Mouse (Mus musculus): ENCODE data around the gene Wrap73. TPM values are rescaled to one million over a fixed set of nuclear protein-coding genes. Genes with fewer than 3 reads are reported as not detected.

Wrap73 gene
- total and polyA plus RNA-seq, 2 experiments, result 9.3 to 25.3 TPM

DNA sequence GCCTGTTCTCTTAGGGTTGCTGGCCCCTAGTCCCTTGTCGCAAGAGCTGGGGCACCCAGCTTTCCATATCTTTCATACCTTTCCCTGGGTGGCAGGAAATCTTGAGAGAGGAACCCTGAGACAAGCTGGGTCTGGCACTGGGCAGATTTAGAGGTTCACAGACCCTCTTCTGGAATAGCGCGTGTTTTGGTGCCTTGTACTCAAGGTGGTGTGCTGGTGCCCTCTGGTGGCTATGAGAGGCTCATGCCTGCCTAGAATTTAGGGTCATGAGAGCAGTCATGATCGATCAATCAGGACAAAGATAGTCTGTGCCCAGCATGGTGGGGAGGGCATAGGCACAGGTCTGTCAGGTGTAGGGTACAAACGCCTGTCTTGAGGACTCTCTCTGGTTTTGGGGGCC, 65.1 kb downstream of the Wrap73 start:
- H3K4me3 ChIP-seq (ENCODE audit: insufficient read depth, low read depth, low read length), result no peak overlapping the region
- no peaks in the 10 kb centered on the region for H3K27me3 ChIP-seq (ENCODE audit: control insufficient read depth, insufficient read depth, low read length)
- peak; percentile 58 for DNase-seq (ENCODE audit: extremely low read depth, low read depth, low spot score)
- no peaks in the 10 kb centered on the region for H3K36me3 ChIP-seq (ENCODE audit: control insufficient read depth, insufficient read depth, low read length)
- TF ChIP-seq CTCF (IDR thresholded peaks at IDR 0.05; ENCODE audit: low read depth, low read length) (peak; percentile 95), POLR2A (IDR thresholded peaks at IDR 0.05; ENCODE audit: extremely low read depth, insufficient read depth, low read length) (no peak)
- H3K9ac ChIP-seq (ENCODE audit: low read depth, low read length), result no peak overlapping the region
- no peak overlapping the region for H3K27ac ChIP-seq (replicated peaks; ENCODE audit: insufficient read depth, low read depth, low read length)
- H3K4me1 ChIP-seq (ENCODE audit: control insufficient read depth, insufficient read depth, low read length), result no peaks in the 10 kb centered on the region; the same call in 1 of the 2 replicates
- 13% methylated on average over 5 of the region's 5 CpGs for WGBS
- no peaks in the 10 kb centered on the region for H3K79me2 ChIP-seq (ENCODE audit: control insufficient read depth, insufficient read depth, low read length)

DNA sequence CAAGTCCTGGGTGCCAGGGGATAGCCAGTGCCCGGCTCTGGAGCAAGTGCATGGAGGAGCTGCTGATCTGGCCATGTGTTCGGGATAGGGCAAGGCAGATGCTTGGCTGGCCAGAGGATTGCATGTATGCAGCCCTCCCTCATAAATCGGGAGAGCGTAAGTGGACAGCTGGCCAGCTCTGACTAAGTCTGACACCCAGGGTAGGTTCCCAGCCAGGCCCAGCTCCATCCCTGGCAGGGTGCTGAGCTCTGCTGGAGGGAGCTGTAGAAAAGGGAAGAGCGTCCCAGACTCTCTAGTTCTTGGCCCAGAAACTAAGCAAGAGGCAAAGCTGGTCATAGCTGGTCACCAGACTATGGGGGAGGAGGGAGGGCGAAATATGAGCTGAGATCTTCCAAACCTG, 66.9 kb downstream of the Wrap73 start:
- no peak overlapping the region for H3K27ac ChIP-seq (replicated peaks; ENCODE audit: insufficient read depth, low read depth, low read length)
- TF ChIP-seq POLR2A (IDR thresholded peaks at IDR 0.05; ENCODE audit: extremely low read depth, insufficient read depth, low read length) (no peak), CTCF (IDR thresholded peaks at IDR 0.05; ENCODE audit: low read depth, low read length) (no peak)
- DNase-seq (ENCODE audit: extremely low read depth, low read depth, low spot score), result no peak
- H3K9ac ChIP-seq (ENCODE audit: low read depth, low read length), result no peak overlapping the region
- 71% methylated on average over 6 of the region's 6 CpGs for WGBS
- no peaks in the 10 kb centered on the region; the same call in 1 of the 2 replicates for H3K4me1 ChIP-seq (ENCODE audit: control insufficient read depth, insufficient read depth, low read length)
- no peaks in the 10 kb centered on the region for H3K79me2 ChIP-seq (ENCODE audit: control insufficient read depth, insufficient read depth, low read length)
- no peaks in the 10 kb centered on the region for H3K36me3 ChIP-seq (ENCODE audit: control insufficient read depth, insufficient read depth, low read length)
- no peak overlapping the region for H3K4me3 ChIP-seq (ENCODE audit: insufficient read depth, low read depth, low read length)
- no peaks in the 10 kb centered on the region for H3K27me3 ChIP-seq (ENCODE audit: control insufficient read depth, insufficient read depth, low read length)

- DNase-seq (ENCODE audit: extremely low read depth, low read depth, low spot score), result no peak
- Histone ChIP-seq H3K36me3 (ENCODE audit: control insufficient read depth, insufficient read depth, low read length) (no peaks in the 10 kb centered on the region), H3K4me1 (ENCODE audit: control insufficient read depth, insufficient read depth, low read length) (no peaks in the 10 kb centered on the region; the same call in 1 of the 2 replicates), H3K27ac (replicated peaks; ENCODE audit: insufficient read depth, low read depth, low read length) (no peak overlapping the region), H3K9ac (ENCODE audit: low read depth, low read length) (no peak overlapping the region), H3K79me2 (ENCODE audit: control insufficient read depth, insufficient read depth, low read length) (no peaks in the 10 kb centered on the region), H3K27me3 (ENCODE audit: control insufficient read depth, insufficient read depth, low read length) (no peaks in the 10 kb centered on the region), H3K4me3 (ENCODE audit: insufficient read depth, low read depth, low read length) (no peak overlapping the region)
- 32% methylated on average over 3 of the region's 3 CpGs for WGBS
- no peak for TF ChIP-seq CTCF (IDR thresholded peaks at IDR 0.05; ENCODE audit: low read depth, low read length)
- TF ChIP-seq POLR2A (IDR thresholded peaks at IDR 0.05; ENCODE audit: extremely low read depth, insufficient read depth, low read length), result no peak
Measured at GRCm38 (mm10) chr4:154209825-154210224, 67.7 kb downstream of the Wrap73 start.

DNA sequence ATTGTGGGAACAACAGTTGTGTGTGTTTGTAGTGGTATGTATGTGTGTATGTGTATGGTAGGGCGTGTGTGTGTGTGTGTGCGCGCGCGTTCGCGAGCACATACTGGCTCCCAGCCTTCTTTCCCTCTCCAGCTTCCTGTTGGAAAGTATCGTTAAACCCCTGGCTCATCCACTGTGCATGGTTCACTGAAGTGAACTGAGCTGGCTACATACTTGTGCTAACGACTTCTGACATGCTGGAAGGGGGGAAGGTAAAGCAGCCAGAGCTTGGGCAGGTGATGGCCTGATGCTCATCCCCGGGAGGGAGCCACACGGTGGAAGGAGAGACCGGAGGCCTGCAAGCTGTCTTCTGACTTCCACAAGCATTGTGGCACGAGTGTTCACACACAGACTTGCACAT, 69.3 kb downstream of the Wrap73 start:
- Histone ChIP-seq H3K4me3 (ENCODE audit: insufficient read depth, low read depth, low read length) (no peak overlapping the region), H3K27ac (replicated peaks; ENCODE audit: insufficient read depth, low read depth, low read length) (no peak overlapping the region), H3K79me2 (ENCODE audit: control insufficient read depth, insufficient read depth, low read length) (no peaks in the 10 kb centered on the region), H3K4me1 (ENCODE audit: control insufficient read depth, insufficient read depth, low read length) (no peaks in the 10 kb centered on the region), H3K36me3 (ENCODE audit: control insufficient read depth, insufficient read depth, low read length) (no peaks in the 10 kb centered on the region), H3K9ac (ENCODE audit: low read depth, low read length) (no peak overlapping the region), H3K27me3 (ENCODE audit: control insufficient read depth, insufficient read depth, low read length) (no peaks in the 10 kb centered on the region)
- 78% methylated on average over 13 of the region's 13 CpGs for WGBS
- no peak for DNase-seq (ENCODE audit: extremely low read depth, low read depth, low spot score)
- TF ChIP-seq CTCF (IDR thresholded peaks at IDR 0.05; ENCODE audit: low read depth, low read length), result no peak
- no peak for TF ChIP-seq POLR2A (IDR thresholded peaks at IDR 0.05; ENCODE audit: extremely low read depth, insufficient read depth, low read length)

GRCm38 (mm10) chr4:154213586-154213985, 71.4 kb downstream of the Wrap73 start:
- Histone ChIP-seq H3K27me3 (ENCODE audit: control insufficient read depth, insufficient read depth, low read length) (no peaks in the 10 kb centered on the region), H3K27ac (replicated peaks; ENCODE audit: insufficient read depth, low read depth, low read length) (no peak overlapping the region), H3K4me1 (ENCODE audit: control insufficient read depth, insufficient read depth, low read length) (no peaks in the 10 kb centered on the region), H3K36me3 (ENCODE audit: control insufficient read depth, insufficient read depth, low read length) (no peaks in the 10 kb centered on the region), H3K4me3 (ENCODE audit: insufficient read depth, low read depth, low read length) (no peak overlapping the region), H3K9ac (ENCODE audit: low read depth, low read length) (no peak overlapping the region), H3K79me2 (ENCODE audit: control insufficient read depth, insufficient read depth, low read length) (no peaks in the 10 kb centered on the region)
- DNase-seq (ENCODE audit: extremely low read depth, low read depth, low spot score), result no peak
- WGBS, result 43% methylated on average over 7 of the region's 7 CpGs
- no peak for TF ChIP-seq POLR2A (IDR thresholded peaks at IDR 0.05; ENCODE audit: extremely low read depth, insufficient read depth, low read length)
- TF ChIP-seq CTCF (IDR thresholded peaks at IDR 0.05; ENCODE audit: low read depth, low read length), result no peak

GRCm38 (mm10) chr4:154214075-154214474, 71.9 kb downstream of the Wrap73 start:
- no peak for DNase-seq (ENCODE audit: extremely low read depth, low read depth, low spot score)
- WGBS, result 17% methylated on average over 5 of the region's 5 CpGs
- Histone ChIP-seq H3K4me3 (ENCODE audit: insufficient read depth, low read depth, low read length) (no peak overlapping the region), H3K79me2 (ENCODE audit: control insufficient read depth, insufficient read depth, low read length) (no peaks in the 10 kb centered on the region), H3K27ac (replicated peaks; ENCODE audit: insufficient read depth, low read depth, low read length) (no peak overlapping the region), H3K27me3 (ENCODE audit: control insufficient read depth, insufficient read depth, low read length) (no peaks in the 10 kb centered on the region), H3K4me1 (ENCODE audit: control insufficient read depth, insufficient read depth, low read length) (no peaks in the 10 kb centered on the region), H3K9ac (ENCODE audit: low read depth, low read length) (no peak overlapping the region), H3K36me3 (ENCODE audit: control insufficient read depth, insufficient read depth, low read length) (no peaks in the 10 kb centered on the region)
- TF ChIP-seq CTCF (IDR thresholded peaks at IDR 0.05; ENCODE audit: low read depth, low read length), result no peak
- no peak for TF ChIP-seq POLR2A (IDR thresholded peaks at IDR 0.05; ENCODE audit: extremely low read depth, insufficient read depth, low read length)

Other genes with a start within 250 kb of the Wrap73 start
- gene A430005L14Rik, start 185.1 kb upstream of the Wrap73 start, total RNA-seq (2014; rRNA removed), result 45.0 and 53.2 TPM in 2 replicates
- gene A430005L14Rik, start 185.1 kb upstream of the Wrap73 start, polyA plus RNA-seq (2012; rRNA removed), result 46.9 and 56.5 TPM in 2 replicates
- 1.8 and 3.0 TPM in 2 replicates for gene Dffb, start 167.2 kb upstream of the Wrap73 start, total RNA-seq (2014; rRNA removed)
- gene Dffb, start 167.2 kb upstream of the Wrap73 start, polyA plus RNA-seq (2012; rRNA removed), result 5.9 and 6.3 TPM in 2 replicates
- 3.0 and 5.8 TPM in 2 replicates for gene Cep104, start 167.2 kb upstream of the Wrap73 start, total RNA-seq (2014; rRNA removed)
- 2.8 and 3.9 TPM in 2 replicates for gene Cep104, start 167.2 kb upstream of the Wrap73 start, polyA plus RNA-seq (2012; rRNA removed)
- 6.5 and 8.3 TPM in 2 replicates for gene Lrrc47, start 130.6 kb upstream of the Wrap73 start, total RNA-seq (2014; rRNA removed)
- gene Lrrc47, start 130.6 kb upstream of the Wrap73 start, polyA plus RNA-seq (2012; rRNA removed), result 24.0 and 27.2 TPM in 2 replicates
- 6.7 and 8.1 TPM in 2 replicates for gene Smim1, start 116.1 kb upstream of the Wrap73 start, total RNA-seq (2014; rRNA removed)
- 12.6 and 16.9 TPM in 2 replicates for gene Smim1, start 116.1 kb upstream of the Wrap73 start, polyA plus RNA-seq (2012; rRNA removed)
- not detected in 2 replicates for gene Ccdc27, start 99.7 kb upstream of the Wrap73 start, total RNA-seq (2014; rRNA removed)
- not detected in 2 replicates for gene Ccdc27, start 99.7 kb upstream of the Wrap73 start, polyA plus RNA-seq (2012; rRNA removed)
- under 0.01 TPM in 1 of 2 replicates, not detected in the other for gene Trp73, start 2.2 kb upstream of the Wrap73 start, total RNA-seq (2014; rRNA removed)
- not detected in 2 replicates for gene Trp73, start 2.2 kb upstream of the Wrap73 start, polyA plus RNA-seq (2012; rRNA removed)
- 50.9 and 56.2 TPM in 2 replicates for gene Tprgl, start 18.3 kb downstream of the Wrap73 start, total RNA-seq (2014; rRNA removed)
- 78.7 and 79.8 TPM in 2 replicates for gene Tprgl, start 18.3 kb downstream of the Wrap73 start, polyA plus RNA-seq (2012; rRNA removed)
- 0.28 and 1.1 TPM in 2 replicates for gene Megf6, start 28.4 kb downstream of the Wrap73 start, total RNA-seq (2014; rRNA removed)
- gene Megf6, start 28.4 kb downstream of the Wrap73 start, polyA plus RNA-seq (2012; rRNA removed), result 0.86 and 1.4 TPM in 2 replicates
- gene Arhgef16, start 159.3 kb downstream of the Wrap73 start, total RNA-seq (2014; rRNA removed), result 2.4 and 3.5 TPM in 2 replicates
- gene Arhgef16, start 159.3 kb downstream of the Wrap73 start, polyA plus RNA-seq (2012; rRNA removed), result 2.7 and 3.7 TPM in 2 replicates
- not detected in 2 replicates for gene B230104I21Rik, start 193.8 kb downstream of the Wrap73 start, total RNA-seq (2014; rRNA removed)
- gene B230104I21Rik, start 193.8 kb downstream of the Wrap73 start, polyA plus RNA-seq (2012; rRNA removed), result not detected in 2 replicates